Mouse (Mus musculus): ENCODE data around the gene Spen. TPM values are rescaled to one million over a fixed set of nuclear protein-coding genes. Genes with fewer than 3 reads are reported as not detected.

Gene Spen
- polyA plus RNA-seq, 1 experiment = 46.9 TPM

GRCm38 (mm10) chr4:141421423-141421822 is 117.0 kb downstream of the Spen start:
- TF ChIP-seq CTCF (IDR thresholded peaks at IDR 0.05; ENCODE audit: low read depth, low read length) (no peak), EP300 (IDR thresholded peaks at IDR 0.05; ENCODE audit: insufficient read depth, low read depth, low read length) (no peak), POLR2A (IDR thresholded peaks at IDR 0.05; ENCODE audit: insufficient read depth, low read length) (no peak)
- Histone ChIP-seq H3K9me3 (replicated peaks; ENCODE audit: control insufficient read depth, insufficient read depth, low read length, poor library complexity, severe bottlenecking) (no peaks in the 10 kb centered on the region), H3K4me1 (ENCODE audit: control insufficient read depth, insufficient read depth, low read length) (peaks cover 5% of the 10 kb centered on the region), H3K9ac (ENCODE audit: low read depth, poor library complexity, severe bottlenecking) (no peak overlapping the region), H3K36me3 (ENCODE audit: control insufficient read depth, insufficient read depth, low read length, poor library complexity, severe bottlenecking) (no peaks in the 10 kb centered on the region), H3K4me3 (ENCODE audit: low read depth, low read length) (no peak overlapping the region), H3K27ac (ENCODE audit: insufficient read depth, low read length) (no peak overlapping the region), H3K27me3 (ENCODE audit: control insufficient read depth, insufficient read depth, low read length, poor library complexity, severe bottlenecking) (no peaks in the 10 kb centered on the region)

- no peaks in the 10 kb centered on the region for H3K36me3 ChIP-seq (ENCODE audit: control insufficient read depth, insufficient read depth, low read length, poor library complexity, severe bottlenecking)
- no peaks in the 10 kb centered on the region for H3K9me3 ChIP-seq (replicated peaks; ENCODE audit: control insufficient read depth, insufficient read depth, low read length, poor library complexity, severe bottlenecking)
- H3K4me1 ChIP-seq (ENCODE audit: control insufficient read depth, insufficient read depth, low read length) = peaks cover 5% of the 10 kb centered on the region
- H3K27ac ChIP-seq (ENCODE audit: insufficient read depth, low read length) = no peak overlapping the region
- no peaks in the 10 kb centered on the region for H3K27me3 ChIP-seq (ENCODE audit: control insufficient read depth, insufficient read depth, low read length, poor library complexity, severe bottlenecking)
- TF ChIP-seq POLR2A (IDR thresholded peaks at IDR 0.05; ENCODE audit: insufficient read depth, low read length) = no peak
- no peak for TF ChIP-seq CTCF (IDR thresholded peaks at IDR 0.05; ENCODE audit: low read depth, low read length)
- TF ChIP-seq EP300 (IDR thresholded peaks at IDR 0.05; ENCODE audit: insufficient read depth, low read depth, low read length) = no peak
- no peak overlapping the region for H3K9ac ChIP-seq (ENCODE audit: low read depth, poor library complexity, severe bottlenecking)
- H3K4me3 ChIP-seq (ENCODE audit: low read depth, low read length) = no peak overlapping the region
Measured at GRCm38 (mm10) chr4:141420886-141421285, 117.5 kb downstream of the Spen start.

- H3K4me3 ChIP-seq (ENCODE audit: low read depth, low read length) = no peak within 1 kb of the TSS
- H3K9ac ChIP-seq (ENCODE audit: low read depth, poor library complexity, severe bottlenecking) = no peak within 1 kb of the TSS
- no peak within 1 kb of the TSS for H3K27ac ChIP-seq (ENCODE audit: insufficient read depth, low read length)
- no peaks in the 10 kb centered on the region for H3K36me3 ChIP-seq (ENCODE audit: control insufficient read depth, insufficient read depth, low read length, poor library complexity, severe bottlenecking)
- no peaks in the 10 kb centered on the region for H3K27me3 ChIP-seq (ENCODE audit: control insufficient read depth, insufficient read depth, low read length, poor library complexity, severe bottlenecking)
- no peak for TF ChIP-seq EP300 (IDR thresholded peaks at IDR 0.05; ENCODE audit: insufficient read depth, low read depth, low read length)
- no peak for TF ChIP-seq POLR2A (IDR thresholded peaks at IDR 0.05; ENCODE audit: insufficient read depth, low read length)
- no peak for TF ChIP-seq CTCF (IDR thresholded peaks at IDR 0.05; ENCODE audit: low read depth, low read length)
- H3K4me1 ChIP-seq (ENCODE audit: control insufficient read depth, insufficient read depth, low read length) = peaks cover 5% of the 10 kb centered on the region
- no peaks in the 10 kb centered on the region for H3K9me3 ChIP-seq (replicated peaks; ENCODE audit: control insufficient read depth, insufficient read depth, low read length, poor library complexity, severe bottlenecking)
Measured at GRCm38 (mm10) chr4:141420192-141420829, 118.1 kb downstream of the Spen start, which contains the start of gene Hspb7. Gene Hspb7, plus strand, starts transcription at chr4:141420779.

- no peak overlapping the region for H3K9ac ChIP-seq (ENCODE audit: low read depth, poor library complexity, severe bottlenecking)
- peaks cover 5% of the 10 kb centered on the region for H3K4me1 ChIP-seq (ENCODE audit: control insufficient read depth, insufficient read depth, low read length)
- TF ChIP-seq CTCF (IDR thresholded peaks at IDR 0.05; ENCODE audit: low read depth, low read length) = no peak
- TF ChIP-seq EP300 (IDR thresholded peaks at IDR 0.05; ENCODE audit: insufficient read depth, low read depth, low read length) = no peak
- TF ChIP-seq POLR2A (IDR thresholded peaks at IDR 0.05; ENCODE audit: insufficient read depth, low read length) = no peak
Measured at GRCm38 (mm10) chr4:141419398-141420191, 118.8 kb downstream of the Spen start.

More at GRCm38 (mm10) chr4:141419398-141420191, 118.8 kb downstream of the Spen start:
- Histone ChIP-seq H3K9me3 (replicated peaks; ENCODE audit: control insufficient read depth, insufficient read depth, low read length, poor library complexity, severe bottlenecking) (no peaks in the 10 kb centered on the region), H3K36me3 (ENCODE audit: control insufficient read depth, insufficient read depth, low read length, poor library complexity, severe bottlenecking) (no peaks in the 10 kb centered on the region), H3K27ac (ENCODE audit: insufficient read depth, low read length) (no peak overlapping the region), H3K27me3 (ENCODE audit: control insufficient read depth, insufficient read depth, low read length, poor library complexity, severe bottlenecking) (no peaks in the 10 kb centered on the region), H3K4me3 (ENCODE audit: low read depth, low read length) (no peak overlapping the region)

Other genes with a start within 250 kb of the Spen start
- gene Epha2, start 237.4 kb downstream of the Spen start, polyA plus RNA-seq (2011; ENCODE audit: insufficient read depth, insufficient read length, low read depth, missing spikeins) = 44.7 and 51.3 TPM in 2 replicates
- gene Fam131c, start 170.4 kb downstream of the Spen start, polyA plus RNA-seq (2011; ENCODE audit: insufficient read depth, insufficient read length, low read depth, missing spikeins) = 3.0 and 3.6 TPM in 2 replicates
- not detected in 2 replicates for gene Clcnka, start 139.9 kb downstream of the Spen start, polyA plus RNA-seq (2011; ENCODE audit: insufficient read depth, insufficient read length, low read depth, missing spikeins)
- 1.0 and 1.5 TPM in 2 replicates for gene Clcnkb, start 122.6 kb downstream of the Spen start, polyA plus RNA-seq (2011; ENCODE audit: insufficient read depth, insufficient read length, low read depth, missing spikeins)
- gene Hspb7, start 117.8 kb downstream of the Spen start, polyA plus RNA-seq (2011; ENCODE audit: insufficient read depth, insufficient read length, low read depth, missing spikeins) = 0.40 TPM in 1 of 2 replicates, not detected in the other
- not detected in 2 replicates for gene Srarp, start 102.5 kb downstream of the Spen start, polyA plus RNA-seq (2011; ENCODE audit: insufficient read depth, insufficient read length, low read depth, missing spikeins)
- 16.4 and 17.1 TPM in 2 replicates for gene Zbtb17, start 93.9 kb downstream of the Spen start, polyA plus RNA-seq (2011; ENCODE audit: insufficient read depth, insufficient read length, low read depth, missing spikeins)
- gene Fblim1, start 67.5 kb upstream of the Spen start, polyA plus RNA-seq (2011; ENCODE audit: insufficient read depth, insufficient read length, low read depth, missing spikeins) = 73.8 and 76.6 TPM in 2 replicates
- gene Tmem82, start 80.0 kb upstream of the Spen start, polyA plus RNA-seq (2011; ENCODE audit: insufficient read depth, insufficient read length, low read depth, missing spikeins) = 3.4 and 4.5 TPM in 2 replicates
- gene Slc25a34, start 85.2 kb upstream of the Spen start, polyA plus RNA-seq (2011; ENCODE audit: insufficient read depth, insufficient read length, low read depth, missing spikeins) = 0.82 and 1.8 TPM in 2 replicates
- gene Plekhm2, start 126.3 kb upstream of the Spen start, polyA plus RNA-seq (2011; ENCODE audit: insufficient read depth, insufficient read length, low read depth, missing spikeins) = 11.1 and 15.1 TPM in 2 replicates
- gene Rsc1a1, start 147.0 kb upstream of the Spen start, polyA plus RNA-seq (2011; ENCODE audit: insufficient read depth, insufficient read length, low read depth, missing spikeins) = 4.1 TPM in 1 of 2 replicates, not detected in the other
- gene Ddi2, start 184.8 kb upstream of the Spen start, polyA plus RNA-seq (2011; ENCODE audit: insufficient read depth, insufficient read length, low read depth, missing spikeins) = 46.0 and 50.3 TPM in 2 replicates
- not detected in 2 replicates for gene Agmat, start 208.1 kb upstream of the Spen start, polyA plus RNA-seq (2011; ENCODE audit: insufficient read depth, insufficient read length, low read depth, missing spikeins)